Comparison of ENCODE assay signal across 27 mouse cellular contexts in the genomic region with DNA sequence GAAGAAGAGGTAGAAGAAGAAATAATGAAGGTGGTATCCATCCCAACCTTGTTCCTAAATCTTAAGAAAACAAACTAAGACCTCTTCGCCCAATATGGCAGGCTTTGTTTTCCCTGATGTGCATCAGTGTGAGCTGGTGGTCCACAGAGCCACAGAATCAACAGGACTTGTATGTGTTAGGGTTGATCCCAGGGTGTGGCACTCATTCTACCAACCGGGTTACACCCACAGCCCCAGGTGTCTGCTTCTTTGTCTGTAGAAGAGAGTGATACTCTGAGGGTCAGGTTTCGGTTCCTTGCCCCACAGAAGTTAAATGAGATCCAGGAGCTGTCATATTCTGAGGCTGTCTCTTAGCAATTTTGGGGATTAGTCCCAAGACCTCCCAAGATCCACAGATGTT. TPM values are rescaled to one million over a fixed set of nuclear protein-coding genes. Genes with fewer than 3 reads are reported as not detected.
"Had no signal": no experiment of that assay in that cellular context is flagged by ENCODE, and none has a peak within 500 bp of the region (broad histone marks: within the 10 kb centered on the region; RNA-seq: fewer than 3 reads in every experiment).

No protein-coding gene starts in this region.

- H3K4me2 ChIP-seq: lung, embryonic 14.5 days; midbrain, embryonic 12.5 days; neural tube, embryonic 13.5 days; neural tube, embryonic 15.5 days had no signal

- H3K27me3 ChIP-seq: midbrain, embryonic 12.5 days; neural tube, embryonic 13.5 days; neural tube, embryonic 15.5 days had no signal

- H3K4me1 ChIP-seq: midbrain, embryonic 10.5 days; midbrain, embryonic 12.5 days; neural tube, embryonic 13.5 days; neural tube, embryonic 15.5 days had no signal

- ATAC-seq: midbrain, embryonic 16.5 days had no signal

- H3K4me3 ChIP-seq: midbrain, embryonic 10.5 days; midbrain, embryonic 12.5 days; myocyte; neural tube, embryonic 13.5 days; neural tube, embryonic 15.5 days had no signal

- H3K36me3 ChIP-seq: midbrain, embryonic 10.5 days; midbrain, embryonic 12.5 days; neural tube, embryonic 13.5 days; neural tube, embryonic 15.5 days had no signal

- H3K9me3 ChIP-seq: midbrain, embryonic 10.5 days; midbrain, embryonic 12.5 days; neural tube, embryonic 15.5 days had no signal

- DNase-seq: lung, adult 18-20 months; lung, embryonic 14.5 days; lung, postnatal 10 days; lung, postnatal 4 days; midbrain, embryonic 14.5 days; retina, postnatal 1 day; right cerebral cortex, adult 18-20 months; right cerebral cortex, postnatal 25 days; right cerebral cortex, postnatal 4 days; thymus, adult 18-20 months; thymus, postnatal 14 days; thymus, postnatal 4 days had no signal

- H3K27ac ChIP-seq: midbrain, embryonic 10.5 days; midbrain, embryonic 12.5 days; neural tube, embryonic 13.5 days; neural tube, embryonic 15.5 days had no signal

- H3K9ac ChIP-seq: lung, embryonic 14.5 days; midbrain, embryonic 12.5 days; neural tube, embryonic 13.5 days; neural tube, embryonic 15.5 days had no signal

RNA-seq across cellular contexts. Expression of gene Pla2g4e, which starts 16.2 kb away (rescaled TPM):
- total RNA-seq: megakaryocyte, adult 5-6 weeks; megakaryocyte-erythroid progenitor cell, adult 5-6 weeks had no signal
- polyA plus RNA-seq: liver, embryonic 16.5 days; lung, embryonic 14.5 days; spleen, adult 2 months had no signal

RNA-seq across cellular contexts. Expression of gene Pla2g4d, which starts 27.7 kb away (rescaled TPM):
- total RNA-seq: megakaryocyte, adult 5-6 weeks; megakaryocyte-erythroid progenitor cell, adult 5-6 weeks had no signal
- polyA plus RNA-seq: liver, embryonic 16.5 days; lung, embryonic 14.5 days; lung, embryonic 16.5 days; midbrain, embryonic 12.5 days; midbrain, embryonic 14.5 days; myocyte; neural tube, embryonic 11.5 days; small intestine, adult 2 months; stomach, embryonic 14.5 days; urinary bladder, adult 2 months had no signal

RNA-seq across cellular contexts. Expression of gene Pla2g4f, which starts 52.6 kb away (rescaled TPM):
- total RNA-seq: megakaryocyte-erythroid progenitor cell, adult 5-6 weeks had no signal
- polyA plus RNA-seq: liver, embryonic 16.5 days; midbrain, embryonic 10.5 days; midbrain, embryonic 14.5 days; midbrain, embryonic 16.5 days; neural tube, embryonic 11.5 days; neural tube, embryonic 13.5 days; stomach, embryonic 14.5 days had no signal
